Mouse (Mus musculus): ENCODE results near the gene Vmac. TPM values are rescaled to one million over a fixed set of nuclear protein-coding genes. Genes with fewer than 3 reads are reported as not detected.

Vmac gene
- polyA plus RNA-seq, 1 experiment from 2014 or later = 15.5 TPM

Other genes starting within 250 kb of the Vmac start
- gene Ptprs, start 241.5 kb downstream of the Vmac start, polyA plus RNA-seq (2014; fragmentation: Nextera tagmentation; extraction: Ambion mirVana) = 80.1 and 81.5 TPM in 2 replicates
- gene Znrf4, start 205.6 kb downstream of the Vmac start, polyA plus RNA-seq (2014; fragmentation: Nextera tagmentation; extraction: Ambion mirVana) = not detected in 2 replicates
- gene Gm20219, start 163.6 kb downstream of the Vmac start, polyA plus RNA-seq (2014; fragmentation: Nextera tagmentation; extraction: Ambion mirVana) = 0.70 and 0.77 TPM in 2 replicates
- 37.2 and 45.3 TPM in 2 replicates for gene Safb2, start 133.4 kb downstream of the Vmac start, polyA plus RNA-seq (2014; fragmentation: Nextera tagmentation; extraction: Ambion mirVana)
- gene Safb, start 133.2 kb downstream of the Vmac start, polyA plus RNA-seq (2014; fragmentation: Nextera tagmentation; extraction: Ambion mirVana) = 94.1 and 109 TPM in 2 replicates
- 209 and 219 TPM in 2 replicates for gene 2410015M20Rik, start 108.3 kb downstream of the Vmac start, polyA plus RNA-seq (2014; fragmentation: Nextera tagmentation; extraction: Ambion mirVana)
- gene Rpl36, start 104.6 kb downstream of the Vmac start, polyA plus RNA-seq (2014; fragmentation: Nextera tagmentation; extraction: Ambion mirVana) = 1,376 and 1,538 TPM in 2 replicates
- 48.3 and 49.5 TPM in 2 replicates for gene Lonp1, start 91.1 kb downstream of the Vmac start, polyA plus RNA-seq (2014; fragmentation: Nextera tagmentation; extraction: Ambion mirVana)
- 0.70 and 0.71 TPM in 2 replicates for gene Catsperd, start 89.9 kb downstream of the Vmac start, polyA plus RNA-seq (2014; fragmentation: Nextera tagmentation; extraction: Ambion mirVana)
- 105 and 115 TPM in 2 replicates for gene Ranbp3, start 44.7 kb downstream of the Vmac start, polyA plus RNA-seq (2014; fragmentation: Nextera tagmentation; extraction: Ambion mirVana)
- gene Ndufa11, start 255 bp downstream of the Vmac start, polyA plus RNA-seq (2014; fragmentation: Nextera tagmentation; extraction: Ambion mirVana) = 352 and 362 TPM in 2 replicates
- gene Nrtn, start 39.5 kb upstream of the Vmac start, polyA plus RNA-seq (2014; fragmentation: Nextera tagmentation; extraction: Ambion mirVana) = 6.7 and 7.8 TPM in 2 replicates
- gene Dus3l, start 46.7 kb upstream of the Vmac start, polyA plus RNA-seq (2014; fragmentation: Nextera tagmentation; extraction: Ambion mirVana) = 30.1 and 32.3 TPM in 2 replicates
- gene Prr22, start 52.2 kb upstream of the Vmac start, polyA plus RNA-seq (2014; fragmentation: Nextera tagmentation; extraction: Ambion mirVana) = 0.66 and 0.72 TPM in 2 replicates
- 2.3 and 2.4 TPM in 2 replicates for gene Rfx2, start 113.0 kb upstream of the Vmac start, polyA plus RNA-seq (2014; fragmentation: Nextera tagmentation; extraction: Ambion mirVana)
- not detected in 2 replicates for gene Acsbg2, start 156.4 kb upstream of the Vmac start, polyA plus RNA-seq (2014; fragmentation: Nextera tagmentation; extraction: Ambion mirVana)
- 0.13 and 0.22 TPM in 2 replicates for gene 1700061G19Rik, start 157.5 kb upstream of the Vmac start, polyA plus RNA-seq (2014; fragmentation: Nextera tagmentation; extraction: Ambion mirVana)
- gene Mllt1, start 217.4 kb upstream of the Vmac start, polyA plus RNA-seq (2014; fragmentation: Nextera tagmentation; extraction: Ambion mirVana) = 26.8 and 27.2 TPM in 2 replicates

Measured in embryonic facial prominence, embryonic 11.5 days (tissue).